Comparison of ENCODE assay signal across 8 mouse cellular contexts in the genomic region with DNA sequence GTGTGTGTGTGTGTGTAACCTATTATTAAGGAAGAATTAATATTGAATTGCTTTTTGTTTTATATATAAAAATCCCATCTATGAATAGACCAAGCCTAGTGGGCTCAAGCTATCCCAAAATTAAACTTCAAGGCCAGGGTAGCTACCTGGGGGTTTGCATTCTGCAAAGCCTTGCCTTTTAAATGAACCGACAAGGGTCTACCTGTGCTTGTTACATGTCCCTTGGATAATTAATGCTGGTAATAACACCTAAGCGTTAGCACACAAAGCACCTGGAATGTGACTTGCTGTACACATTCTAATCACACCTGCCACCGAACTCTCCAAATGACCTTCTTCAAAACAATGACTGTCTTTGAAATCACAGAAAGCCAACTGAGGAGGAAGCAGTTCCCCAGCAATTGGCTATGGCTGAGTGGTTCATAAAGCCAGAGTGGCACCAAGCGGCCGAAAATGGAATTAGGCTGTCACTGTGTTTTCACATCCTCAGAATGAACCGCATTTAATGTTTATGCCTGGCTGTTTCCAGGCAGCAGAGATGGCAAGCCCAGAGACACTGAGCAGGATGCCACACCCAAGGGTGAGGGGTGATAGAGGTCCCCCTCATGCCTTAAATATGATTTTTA.
DNase-seq lines count a peak whose midpoint lies in the region; ATAC-seq lines count a peak whose summit lies in the region.
"Had no signal": no experiment of that assay in that cellular context is flagged by ENCODE, and none has a peak within 500 bp of the region (broad histone marks: within the 10 kb centered on the region; RNA-seq: fewer than 3 reads in every experiment).

No protein-coding gene starts in this region.

- H3K9ac ChIP-seq in hindbrain, embryonic 14.5 days = no peak overlapping the region

- ATAC-seq in hindbrain, embryonic 14.5 days (ENCODE audit: low FRiP score) = peak; percentile 86; the same call in 1 of the 2 replicates

- H3K4me3 ChIP-seq in hindbrain, embryonic 14.5 days (replicated peaks; ENCODE audit: low read length) = no peak overlapping the region
- H3K4me3 ChIP-seq: erythroblast, embryonic 14.5 days had no signal

- no peaks in the 10 kb centered on the region for H3K9me3 ChIP-seq in hindbrain, embryonic 14.5 days (ENCODE audit: control insufficient read depth, low read length)

- H3K4me1 ChIP-seq in hindbrain, embryonic 14.5 days (replicated peaks; ENCODE audit: control insufficient read depth, insufficient read depth, low read length) = no peaks in the 10 kb centered on the region; the same call in none of the 2 replicates

- no peaks in the 10 kb centered on the region for H3K27me3 ChIP-seq in hindbrain, embryonic 14.5 days (ENCODE audit: control insufficient read depth, insufficient read depth, low read length)

- peak overlapping the region; percentile 62 for H3K27ac ChIP-seq in hindbrain, embryonic 14.5 days

- DNase-seq in urinary bladder, postnatal 36 days (ENCODE audit: low spot score in 2 of 2) = peak; percentile 7 to 8
- DNase-seq in urinary bladder, adult 2 months (ENCODE audit: low spot score) = no peak
- DNase-seq in embryo, embryonic 10.5 days (ENCODE audit: low spot score) = peak; percentile 80
- DNase-seq in hindbrain, embryonic 14.5 days (ENCODE audit: low spot score) = peak; percentile 86
- peak; percentile 50 to 58 for DNase-seq in left cerebral cortex, adult 18-20 months (ENCODE audit: low spot score in 2 of 2)
- DNase-seq in retina, adult 2 months (ENCODE audit: low read depth, low spot score) = peak; percentile 25
- DNase-seq in thymus, postnatal 14 days = no peak

- H3K36me3 ChIP-seq in hindbrain, embryonic 14.5 days (replicated peaks; ENCODE audit: control insufficient read depth, insufficient read depth) = no peaks in the 10 kb centered on the region

- no peak overlapping the region for H3K4me2 ChIP-seq in hindbrain, embryonic 14.5 days (replicated peaks)

- WGBS in hindbrain, embryonic 14.5 days = 9% methylated on average over 6 of the region's 6 CpGs

Comparison
In these comparisons a context has a peak if more than half of its experiments do, and no peak if none do; other contexts are left out.
1. DNase-seq: peak in urinary bladder, postnatal 36 days (2 of 2), embryo, embryonic 10.5 days (single experiment), hindbrain, embryonic 14.5 days (single experiment), left cerebral cortex, adult 18-20 months (2 of 2) and retina, adult 2 months (single experiment); none in urinary bladder, adult 2 months (single experiment) and thymus, postnatal 14 days (single experiment).